Mouse (Mus musculus): Measurements from ENCODE around the gene Gcg.

DNA sequence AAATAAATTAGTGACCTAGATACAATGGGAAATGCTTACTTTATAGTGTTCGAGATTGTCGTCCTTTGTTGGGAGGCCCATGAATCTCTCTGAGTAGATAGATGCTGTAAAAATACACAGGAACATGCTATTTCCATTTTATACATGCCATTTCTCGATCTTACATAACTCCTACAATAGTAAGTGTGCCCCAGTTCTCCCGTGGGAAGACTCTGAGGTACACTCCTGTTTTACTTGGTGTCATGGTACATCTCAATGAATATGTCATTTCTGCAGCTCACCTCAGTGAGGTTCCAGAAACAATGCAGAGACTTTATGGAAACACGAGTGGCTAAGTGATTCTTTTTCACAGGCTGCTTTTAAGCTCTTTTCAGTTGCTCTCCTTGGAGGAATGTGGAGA lies 19.9 kb upstream of the Gcg start:
- TF ChIP-seq CTCF (IDR thresholded peaks at IDR 0.05; ENCODE audit: borderline replicate concordance, insufficient read depth, low read length) (no peak), POLR2A (IDR thresholded peaks at IDR 0.05; ENCODE audit: low read depth, low read length) (no peak)
